Mouse (Mus musculus) stomach, embryonic 15.5 days (tissue): ENCODE data around the gene Grm2. TPM values are rescaled to one million over a fixed set of nuclear protein-coding genes. Genes with fewer than 3 reads are reported as not detected.

Experiments
- ATAC-seq: fragments of 200-750 bp; cut with Nextera tagmentation; 2 replicates; pipeline ENCODE4 v1.8.0; 2017; ENCODE audit warnings: low read depth, moderate number of reproducible peaks, moderate TSS enrichment; ENCODE audit not compliant: insufficient read depth, low FRiP score
- H3K27ac ChIP-seq: fragments of 300-500 bp; sonication (generic); 2 replicates; pipeline ENCODE4 v1.5.1; 2015; ENCODE audit warnings: mild to moderate bottlenecking, inconsistent platforms
- H3K27me3 ChIP-seq: fragments of 300-500 bp; sonication (generic); replicated peaks from 2 replicates; pipeline ENCODE4 v1.6.1; 2015; ENCODE audit warnings: inconsistent platforms
- H3K36me3 ChIP-seq: fragments of 300-500 bp; sonication (generic); 2 replicates; pipeline ENCODE4 v1.6.1; 2015; ENCODE audit warnings: inconsistent platforms
- H3K4me1 ChIP-seq: fragments of 300-500 bp; sonication (generic); 2 replicates; pipeline ENCODE4 v1.6.1; 2015; ENCODE audit warnings: inconsistent platforms
- H3K4me2 ChIP-seq: fragments of 300-500 bp; sonication (generic); 2 replicates; pipeline ENCODE4 v1.6.1; 2015; ENCODE audit warnings: mild to moderate bottlenecking, inconsistent platforms
- H3K4me3 ChIP-seq: fragments of 300-500 bp; sonication (generic); replicated peaks from 2 replicates; pipeline ENCODE4 v1.5.1; 2015; ENCODE audit warnings: inconsistent platforms
- H3K9ac ChIP-seq: fragments of 300-500 bp; sonication (generic); 2 replicates; pipeline ENCODE4 v1.6.1; 2015; ENCODE audit warnings: inconsistent platforms
- H3K9me3 ChIP-seq: fragments of 300-500 bp; sonication (generic); 2 replicates; pipeline ENCODE4 v1.6.1; 2016; ENCODE audit warnings: inconsistent platforms
- WGBS: fragments of 180-500 bp; shearing (Covaris S2); methylation state at CpG from one replicate; pipeline ENCODE4 v1.1.7; 2015; 5-methylcytosine and 5-hydroxymethylcytosine counted together
- polyA plus RNA-seq: library from polyadenylated mRNA; unstranded; fragments of >200 nt; fragmentation: Nextera tagmentation; extraction: Ambion mirVana; gene quantifications from 2 replicates; pipeline ENCODE4 v1.2.1, GENCODE M21; 2015

Grm2 gene
- polyA plus RNA-seq, 1 experiment from 2014 or later: not detected

GRCm38 (mm10) chr9:106676571-106676970 is 20.7 kb upstream of the Grm2 start:
- Histone ChIP-seq H3K9me3 (no peaks in the 10 kb centered on the region), H3K4me2 (no peak overlapping the region), H3K27me3 (no peaks in the 10 kb centered on the region), H3K36me3 (peaks cover 9% of the 10 kb centered on the region; the same call in 1 of the 2 replicates), H3K4me1 (no peaks in the 10 kb centered on the region; the same call in 1 of the 2 replicates), H3K4me3 (no peak overlapping the region), H3K27ac (no peak overlapping the region), H3K9ac (no peak overlapping the region)
- no peak for ATAC-seq
- 67% methylated on average over 4 of the region's 4 CpGs for WGBS

- H3K9me3 ChIP-seq: no peaks in the 10 kb centered on the region
- H3K9ac ChIP-seq: no peak overlapping the region
- H3K27me3 ChIP-seq: no peaks in the 10 kb centered on the region
- H3K36me3 ChIP-seq: peaks cover 9% of the 10 kb centered on the region; the same call in 1 of the 2 replicates
- H3K4me1 ChIP-seq: no peaks in the 10 kb centered on the region; the same call in 1 of the 2 replicates
- no peak overlapping the region for H3K4me2 ChIP-seq
- WGBS: 72% methylated on average over 9 of the region's 9 CpGs
- H3K27ac ChIP-seq: no peak overlapping the region
- no peak overlapping the region for H3K4me3 ChIP-seq
- ATAC-seq: 0 out of 2 replicates have a peak, but pooled peaks have one; percentile 24
Measured at GRCm38 (mm10) chr9:106675965-106676364, 20.1 kb upstream of the Grm2 start.

GRCm38 (mm10) chr9:106675480-106675879 is 19.6 kb upstream of the Grm2 start:
- Histone ChIP-seq H3K4me2 (no peak overlapping the region), H3K27ac (no peak overlapping the region), H3K4me3 (no peak overlapping the region), H3K9ac (no peak overlapping the region), H3K4me1 (no peaks in the 10 kb centered on the region; the same call in 1 of the 2 replicates), H3K36me3 (peaks cover 9% of the 10 kb centered on the region; the same call in 1 of the 2 replicates), H3K9me3 (no peaks in the 10 kb centered on the region), H3K27me3 (no peaks in the 10 kb centered on the region)
- peak; percentile 54; the same call in 1 of the 2 replicates for ATAC-seq
- WGBS: 8% methylated on average over 1 of the region's 1 CpGs

GRCm38 (mm10) chr9:106673860-106674259 is 18.0 kb upstream of the Grm2 start:
- no peak for ATAC-seq
- Histone ChIP-seq H3K4me1 (no peaks in the 10 kb centered on the region; the same call in 1 of the 2 replicates), H3K4me2 (no peak overlapping the region), H3K9me3 (no peaks in the 10 kb centered on the region), H3K27me3 (no peaks in the 10 kb centered on the region), H3K9ac (no peak overlapping the region), H3K36me3 (peaks cover 11% of the 10 kb centered on the region; the same call in 1 of the 2 replicates), H3K27ac (no peak overlapping the region), H3K4me3 (no peak overlapping the region)
- WGBS: 87% methylated on average over 2 of the region's 2 CpGs

- ATAC-seq: no peak
- Histone ChIP-seq H3K27me3 (no peaks in the 10 kb centered on the region), H3K27ac (no peak overlapping the region), H3K9ac (no peak overlapping the region), H3K4me1 (no peaks in the 10 kb centered on the region), H3K4me2 (no peak overlapping the region), H3K4me3 (no peak overlapping the region), H3K36me3 (peaks cover 28% of the 10 kb centered on the region), H3K9me3 (no peaks in the 10 kb centered on the region)
- WGBS: 84% methylated on average over 6 of the region's 6 CpGs
Measured at GRCm38 (mm10) chr9:106664856-106665255, 9.0 kb upstream of the Grm2 start.

- Histone ChIP-seq H3K36me3 (peaks cover 32% of the 10 kb centered on the region), H3K4me3 (no peak overlapping the region), H3K27ac (no peak overlapping the region), H3K4me1 (no peaks in the 10 kb centered on the region), H3K9ac (no peak overlapping the region), H3K4me2 (no peak overlapping the region), H3K27me3 (no peaks in the 10 kb centered on the region), H3K9me3 (no peaks in the 10 kb centered on the region)
- ATAC-seq: no peak
- WGBS: 82% methylated on average over 4 of the region's 4 CpGs
Measured at GRCm38 (mm10) chr9:106664433-106664832, 8.6 kb upstream of the Grm2 start.

- no peaks in the 10 kb centered on the region for H3K27me3 ChIP-seq
- H3K4me3 ChIP-seq: no peak overlapping the region
- no peak overlapping the region for H3K9ac ChIP-seq
- ATAC-seq: no peak
- no peak overlapping the region for H3K27ac ChIP-seq
- WGBS: 78% methylated on average over 6 of the region's 6 CpGs
- no peaks in the 10 kb centered on the region for H3K9me3 ChIP-seq
- H3K4me2 ChIP-seq: no peak overlapping the region
- no peaks in the 10 kb centered on the region for H3K4me1 ChIP-seq
- H3K36me3 ChIP-seq: peaks cover 38% of the 10 kb centered on the region
Measured at GRCm38 (mm10) chr9:106663200-106663599, 7.3 kb upstream of the Grm2 start.

- WGBS: 68% methylated on average over 1 of the region's 1 CpGs
- ATAC-seq: no peak
- H3K27me3 ChIP-seq: peaks cover 9% of the 10 kb centered on the region
- H3K4me3 ChIP-seq: no peak overlapping the region
- H3K4me1 ChIP-seq: peaks cover 9% of the 10 kb centered on the region; the same call in 1 of the 2 replicates
- no peak overlapping the region for H3K27ac ChIP-seq
- H3K9ac ChIP-seq: no peak overlapping the region
- H3K4me2 ChIP-seq: no peak overlapping the region
- no peaks in the 10 kb centered on the region for H3K9me3 ChIP-seq
- peaks cover 38% of the 10 kb centered on the region for H3K36me3 ChIP-seq
Measured at GRCm38 (mm10) chr9:106659935-106660334, 4.1 kb upstream of the Grm2 start.

- H3K9me3 ChIP-seq: no peaks in the 10 kb centered on the region
- H3K36me3 ChIP-seq: peaks cover 38% of the 10 kb centered on the region
- no peak overlapping the region for H3K4me3 ChIP-seq
Measured at GRCm38 (mm10) chr9:106659441-106659840, 3.6 kb upstream of the Grm2 start.

GRCm38 (mm10) chr9:106657592-106657991 is 1.7 kb upstream of the Grm2 start:
- Histone ChIP-seq H3K27ac (no peak overlapping the region), H3K36me3 (peaks cover 30% of the 10 kb centered on the region), H3K9ac (no peak overlapping the region), H3K4me3 (no peak overlapping the region), H3K4me2 (no peak overlapping the region), H3K9me3 (no peaks in the 10 kb centered on the region), H3K27me3 (peaks cover 21% of the 10 kb centered on the region), H3K4me1 (peaks cover 9% of the 10 kb centered on the region; the same call in 1 of the 2 replicates)
- no peak for ATAC-seq
- WGBS: 36% methylated on average over 5 of the region's 5 CpGs

More at GRCm38 (mm10) chr9:106659441-106659840, 3.6 kb upstream of the Grm2 start:
- H3K27me3 ChIP-seq: peaks cover 14% of the 10 kb centered on the region
- H3K4me1 ChIP-seq: peaks cover 9% of the 10 kb centered on the region; the same call in 1 of the 2 replicates
- H3K9ac ChIP-seq: no peak overlapping the region
- no peak overlapping the region for H3K27ac ChIP-seq
- WGBS: 68% methylated on average over 7 of the region's 7 CpGs
- ATAC-seq: no peak
- no peak overlapping the region for H3K4me2 ChIP-seq

GRCm38 (mm10) chr9:106656820-106657219 is 938 bp upstream of the Grm2 start:
- Histone ChIP-seq H3K4me2 (no peak overlapping the region), H3K9ac (no peak overlapping the region), H3K4me3 (no peak overlapping the region), H3K27ac (no peak overlapping the region), H3K4me1 (peaks cover 9% of the 10 kb centered on the region; the same call in 1 of the 2 replicates), H3K9me3 (no peaks in the 10 kb centered on the region), H3K36me3 (peaks cover 23% of the 10 kb centered on the region), H3K27me3 (peaks cover 21% of the 10 kb centered on the region)
- ATAC-seq: no peak
- WGBS: 40% methylated on average over 5 of the region's 5 CpGs

GRCm38 (mm10) chr9:106652720-106653119 is 3.2 kb downstream of the Grm2 start:
- Histone ChIP-seq H3K9me3 (no peaks in the 10 kb centered on the region), H3K27me3 (peaks cover 21% of the 10 kb centered on the region), H3K9ac (no peak overlapping the region), H3K4me1 (peaks cover 9% of the 10 kb centered on the region; the same call in 1 of the 2 replicates), H3K4me2 (no peak overlapping the region), H3K27ac (no peak overlapping the region), H3K36me3 (no peaks in the 10 kb centered on the region), H3K4me3 (no peak overlapping the region)
- WGBS: 65% methylated on average over 1 of the region's 1 CpGs
- ATAC-seq: no peak

- Histone ChIP-seq H3K4me3 (no peak overlapping the region), H3K4me1 (no peaks in the 10 kb centered on the region), H3K36me3 (no peaks in the 10 kb centered on the region), H3K4me2 (no peak overlapping the region), H3K27me3 (no peaks in the 10 kb centered on the region), H3K27ac (no peak overlapping the region), H3K9me3 (no peaks in the 10 kb centered on the region), H3K9ac (no peak overlapping the region)
- 65% methylated on average over 27 of the region's 27 CpGs for WGBS
- ATAC-seq: no peak
Measured at GRCm38 (mm10) chr9:106647226-106647625, 8.7 kb downstream of the Grm2 start.
